3 mouse cellular contexts compared by ENCODE assay signal in the genomic region with DNA sequence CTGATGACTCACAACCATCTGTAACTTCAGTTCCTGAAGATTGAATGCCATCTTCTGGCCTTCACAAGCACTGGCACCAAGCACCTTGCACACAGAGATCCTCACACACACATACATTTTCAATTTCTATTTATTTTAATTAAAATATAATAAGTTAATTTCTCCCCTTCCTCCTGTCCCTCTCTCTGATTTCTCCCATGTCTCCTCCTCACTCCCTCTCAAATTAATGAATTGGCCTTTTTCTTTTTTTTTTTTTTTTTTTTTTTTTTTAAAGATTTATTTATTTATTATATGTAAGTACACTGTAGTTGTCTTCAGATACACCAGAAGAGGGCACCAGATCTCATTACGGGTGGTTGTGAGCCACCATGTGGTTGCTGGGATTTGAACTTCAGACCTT.
TF ChIP-seq lines count a peak whose summit lies in the region.

No protein-coding gene starts in this region.

TF ChIP-seq in CH12.LX, 34 proteins besides CTCF, POLR2A, EP300 and RAD21:
- peak; percentile 51 for TF ChIP-seq ZNF384 (IDR thresholded peaks at IDR 0.05; ENCODE audit: low read depth, low read length)

TF ChIP-seq in ES-E14, 5 proteins besides CTCF, POLR2A, EP300 and RAD21:
- TF ChIP-seq ZNF384 (IDR thresholded peaks at IDR 0.05; ENCODE audit: low read depth, low read length) = peak; percentile 75

TF ChIP-seq in MEL, 35 proteins besides CTCF, POLR2A, EP300 and RAD21:
- TF ChIP-seq ZNF384 (IDR thresholded peaks at IDR 0.05; ENCODE audit: low read depth, low read length) = peak; percentile 58; the same call in 1 of the 2 replicates
TF ChIP-seq in MEL: peak in this region for 1; not testable (repeated sequence) for 34.
